Mouse (Mus musculus): Measurements from ENCODE around the gene Arhgap10.

DNA sequence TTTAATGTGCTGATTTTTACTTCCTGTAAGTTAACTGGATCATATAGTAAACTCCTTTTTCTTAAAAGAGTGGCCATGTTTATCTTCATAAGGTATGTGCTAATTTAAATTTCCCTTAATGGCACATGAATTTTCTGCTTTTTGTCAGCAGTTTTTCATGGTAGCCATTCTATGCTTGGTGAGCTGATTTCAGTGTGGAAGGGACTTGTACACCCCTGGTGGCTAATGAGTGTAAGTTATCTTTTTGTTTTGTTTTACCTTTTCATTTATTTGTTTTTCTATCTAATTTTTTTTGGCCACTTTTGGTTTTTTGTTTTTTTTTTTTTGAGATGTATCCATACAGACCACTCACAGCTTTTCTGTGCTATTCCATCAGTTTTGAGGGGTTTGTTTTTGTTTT is 278.3 kb downstream of the Arhgap10 start:
- no peak for TF ChIP-seq CEBPB (IDR thresholded peaks at IDR 0.05; ENCODE audit: low read depth)
- no peak for TF ChIP-seq CTCF (IDR thresholded peaks at IDR 0.05; ENCODE audit: control insufficient read depth, insufficient read depth, insufficient read length)
- TF ChIP-seq USF1 (IDR thresholded peaks at IDR 0.05; ENCODE audit: low read depth): no peak
